Mouse (Mus musculus): Measurements from ENCODE around the gene Plcd4. TPM values are rescaled to one million over a fixed set of nuclear protein-coding genes. Genes with fewer than 3 reads are reported as not detected.

The Plcd4 gene
- polyA plus RNA-seq, 1 experiment from 2014 or later: 9.3 TPM

DNA sequence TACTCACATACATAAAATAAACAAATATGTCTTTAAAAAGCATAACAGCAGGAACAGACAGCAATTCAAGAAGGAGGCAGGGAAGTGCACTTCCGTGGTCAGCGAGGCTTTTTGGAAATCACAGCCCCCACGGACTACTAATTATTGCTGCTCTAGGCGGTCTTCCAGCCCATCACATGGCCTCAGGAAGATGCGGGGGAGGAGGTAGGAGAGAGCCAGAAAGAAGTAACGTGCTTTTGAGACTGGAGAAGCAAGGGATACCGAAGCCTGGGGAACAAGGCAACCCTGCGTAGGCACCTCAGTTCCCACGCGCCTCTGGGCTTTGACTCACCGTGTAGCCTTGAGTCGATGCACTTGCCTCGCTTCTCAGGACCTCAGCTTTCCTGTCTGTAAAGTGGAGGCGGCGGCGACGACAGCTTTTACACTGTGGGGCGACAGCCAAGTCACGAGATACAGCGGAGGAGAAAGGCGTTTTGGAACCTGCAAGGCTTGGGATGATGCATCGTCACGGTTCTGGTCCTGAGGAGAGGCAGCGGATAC lies 44.6 kb downstream of the Plcd4 start:
- peak overlapping the region; percentile 89 for H3K27ac ChIP-seq (ENCODE audit: low read depth, low read length)
- ATAC-seq: no peak; the same call in 1 of the 2 replicates
- under 1% methylated on average over 24 of the region's 24 CpGs for WGBS

DNA sequence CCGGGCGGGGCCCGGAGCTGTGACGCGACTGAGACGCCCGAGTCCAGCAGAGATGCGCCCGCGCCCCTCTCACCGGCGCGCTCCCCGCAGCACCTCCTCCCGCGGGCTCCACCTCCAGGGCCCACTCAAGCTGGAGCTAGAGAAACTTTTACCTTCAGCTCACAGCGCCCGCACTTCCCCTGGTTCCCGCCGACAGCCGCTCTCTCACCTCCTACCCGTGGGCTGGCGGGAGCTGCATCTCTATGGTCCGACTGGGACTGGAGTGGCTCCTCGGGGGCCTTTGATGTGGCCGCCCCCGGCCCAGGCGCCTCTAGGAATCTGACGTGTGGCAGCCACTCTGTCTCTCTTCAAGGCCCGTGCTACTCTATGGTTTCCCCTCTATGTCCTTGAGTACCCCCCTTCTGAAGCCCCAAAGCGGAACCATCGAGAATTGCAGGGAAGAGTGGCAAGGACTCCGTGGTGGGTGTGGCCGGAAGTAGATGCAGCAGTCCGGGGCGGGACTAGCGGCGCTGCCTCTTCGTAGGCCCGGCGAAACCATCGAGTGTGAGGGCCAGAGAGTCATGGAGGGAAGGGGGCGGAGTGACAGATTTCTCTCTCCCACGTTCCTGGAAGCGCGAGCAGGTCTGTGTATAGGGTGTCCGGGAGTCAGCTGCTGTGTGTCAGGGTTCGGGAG lies 45.2 kb downstream of the Plcd4 start, which contains the start of the genes Zfp142 and Bcs1l:
TSS of gene Zfp142 (minus strand) at position 474 of the 673 bp plus-strand sequence.
TSS of gene Bcs1l (plus strand) at position 517 of the 673 bp plus-strand sequence.
- peak within 1 kb of the TSS; percentile 88 for H3K4me2 ChIP-seq (ENCODE audit: low read length)
- H3K9ac ChIP-seq (ENCODE audit: low read depth, low read length): peak within 1 kb of the TSS; percentile 83
- peak; percentile 99 for ATAC-seq
- H3K9me3 ChIP-seq (ENCODE audit: control insufficient read depth, low read length): no peaks in the 10 kb centered on the region
- H3K27ac ChIP-seq (ENCODE audit: low read depth, low read length): peak within 1 kb of the TSS; percentile 89
- under 1% methylated on average over 48 of the region's 48 CpGs for WGBS
- H3K4me3 ChIP-seq (ENCODE audit: low read length): peak within 1 kb of the TSS; percentile 92
- no peaks in the 10 kb centered on the region for H3K27me3 ChIP-seq (replicated peaks; ENCODE audit: control insufficient read depth, insufficient read depth, low read length)
- peaks cover 25% of the 10 kb centered on the region for H3K4me1 ChIP-seq (ENCODE audit: control insufficient read depth, insufficient read depth, low read depth, low read length)
- H3K36me3 ChIP-seq (ENCODE audit: control insufficient read depth, insufficient read depth, low read length): peaks cover 20% of the 10 kb centered on the region

More for the DNA sequence above, 44.6 kb downstream of the Plcd4 start:
- Histone ChIP-seq H3K36me3 (ENCODE audit: control insufficient read depth, insufficient read depth, low read length) (peaks cover 20% of the 10 kb centered on the region), H3K4me3 (ENCODE audit: low read length) (peak overlapping the region; percentile 92), H3K4me1 (ENCODE audit: control insufficient read depth, insufficient read depth, low read depth, low read length) (peaks cover 25% of the 10 kb centered on the region), H3K9ac (ENCODE audit: low read depth, low read length) (peak overlapping the region; percentile 82), H3K9me3 (ENCODE audit: control insufficient read depth, low read length) (no peaks in the 10 kb centered on the region), H3K27me3 (replicated peaks; ENCODE audit: control insufficient read depth, insufficient read depth, low read length) (no peaks in the 10 kb centered on the region), H3K4me2 (ENCODE audit: low read length) (peak overlapping the region; percentile 88)

- H3K36me3 ChIP-seq (ENCODE audit: control insufficient read depth, insufficient read depth, low read length): peaks cover 45% of the 10 kb centered on the region
- ATAC-seq: no peak
- H3K27me3 ChIP-seq (replicated peaks; ENCODE audit: control insufficient read depth, insufficient read depth, low read length): no peaks in the 10 kb centered on the region
- H3K4me1 ChIP-seq (ENCODE audit: control insufficient read depth, insufficient read depth, low read depth, low read length): no peaks in the 10 kb centered on the region; the same call in none of the 2 replicates
- no peaks in the 10 kb centered on the region for H3K9me3 ChIP-seq (ENCODE audit: control insufficient read depth, low read length)
- no peak overlapping the region for H3K9ac ChIP-seq (ENCODE audit: low read depth, low read length)
- no peak overlapping the region for H3K4me2 ChIP-seq (ENCODE audit: low read length)
- 93% methylated on average over 8 of the region's 8 CpGs for WGBS
- H3K27ac ChIP-seq (ENCODE audit: low read depth, low read length): no peak overlapping the region
- H3K4me3 ChIP-seq (ENCODE audit: low read length): no peak overlapping the region
Measured at GRCm38 (mm10) chr1:74594434-74594833, 51.7 kb downstream of the Plcd4 start.

DNA sequence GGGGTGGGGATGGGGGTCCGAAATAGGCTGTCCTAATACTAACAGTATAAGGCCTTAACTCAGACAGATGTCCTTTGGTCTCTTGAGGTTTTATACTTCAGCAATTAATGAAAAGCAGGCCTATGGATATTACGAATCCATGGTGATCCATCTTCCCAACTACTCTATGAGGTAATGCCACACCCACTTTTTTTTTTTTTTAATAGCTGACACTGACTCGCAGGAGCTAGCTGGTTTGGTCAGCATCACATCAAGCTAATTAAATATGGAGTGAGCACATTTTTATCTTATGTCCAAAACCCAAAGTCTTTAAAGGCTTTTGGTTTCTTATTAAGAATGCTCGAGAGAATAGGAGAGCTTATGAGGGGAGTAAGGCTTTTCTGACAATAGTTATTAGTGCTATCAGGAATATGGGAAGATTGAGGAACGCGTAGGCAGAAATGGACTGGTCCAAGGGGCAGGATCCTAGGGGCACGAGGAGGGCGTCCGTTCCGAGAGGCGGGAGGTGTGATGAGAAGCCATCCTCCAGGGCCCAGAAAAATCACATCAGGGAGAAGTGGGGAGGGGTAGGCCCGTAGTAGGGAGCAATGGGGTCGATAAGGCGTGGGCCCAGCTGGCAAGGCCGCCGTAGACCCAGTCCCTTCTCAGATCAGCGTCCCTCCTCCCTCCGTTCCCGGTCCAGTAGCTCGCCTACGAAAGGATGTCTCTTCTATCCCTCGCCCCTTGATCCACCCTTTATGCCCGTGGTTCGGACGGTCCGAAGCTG lies 58.0 kb downstream of the Plcd4 start:
- peak overlapping the region; percentile 85 for H3K9ac ChIP-seq (ENCODE audit: low read depth, low read length)
- peak; percentile 80 for ATAC-seq
- WGBS: 10% methylated on average over 23 of the region's 26 CpGs
- H3K9me3 ChIP-seq (ENCODE audit: control insufficient read depth, low read length): no peaks in the 10 kb centered on the region
- peak overlapping the region; percentile 66 for H3K4me2 ChIP-seq (ENCODE audit: low read length)
- H3K4me3 ChIP-seq (ENCODE audit: low read length): peak overlapping the region; percentile 87
- H3K4me1 ChIP-seq (ENCODE audit: control insufficient read depth, insufficient read depth, low read depth, low read length): peaks cover 11% of the 10 kb centered on the region
- peak overlapping the region; percentile 77 for H3K27ac ChIP-seq (ENCODE audit: low read depth, low read length)
- H3K27me3 ChIP-seq (replicated peaks; ENCODE audit: control insufficient read depth, insufficient read depth, low read length): no peaks in the 10 kb centered on the region
- H3K36me3 ChIP-seq (ENCODE audit: control insufficient read depth, insufficient read depth, low read length): peaks cover 11% of the 10 kb centered on the region

DNA sequence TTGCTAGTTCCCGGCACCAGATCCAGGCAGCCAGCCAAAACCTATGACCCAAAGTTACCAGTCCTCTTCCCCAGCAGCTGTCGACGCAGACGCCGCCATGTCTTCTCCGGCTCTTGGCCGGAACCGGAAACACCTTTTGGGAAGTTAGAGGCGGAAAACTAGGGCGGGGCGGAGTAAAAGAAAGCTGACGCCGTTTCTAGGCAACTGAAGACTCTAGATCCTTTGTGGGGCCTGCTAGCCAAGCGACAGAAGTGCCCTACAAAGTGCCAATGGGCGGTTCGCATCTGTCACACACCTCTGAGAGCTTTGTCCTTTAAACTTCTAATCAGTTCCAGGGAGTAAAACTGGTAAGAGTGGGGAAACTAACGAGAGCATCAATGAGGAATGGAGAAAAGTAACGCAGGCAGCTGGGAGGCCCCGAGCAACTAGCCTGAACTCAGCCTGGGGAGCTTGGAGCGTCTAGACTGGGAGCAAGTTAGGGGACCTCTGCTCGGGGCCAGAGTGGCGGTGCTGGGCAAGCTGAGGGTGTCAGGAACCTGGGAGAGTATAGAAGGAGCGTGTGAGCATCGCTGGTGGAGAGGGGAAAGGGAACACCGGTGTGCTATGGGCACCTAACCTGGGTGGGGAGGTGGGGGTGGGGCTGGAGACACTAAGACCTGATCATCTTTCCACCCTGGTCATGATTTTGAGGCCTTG lies 58.7 kb downstream of the Plcd4 start, which contains the start of the genes Rnf25 and Stk36:
TSS of gene Rnf25 (minus strand) at position 131 of the 696 bp plus-strand sequence.
TSS of gene Stk36 (plus strand) at position 179 of the 696 bp plus-strand sequence.
- 7% methylated on average over 25 of the region's 25 CpGs for WGBS
- peak; percentile 94 for ATAC-seq
- H3K9ac ChIP-seq (ENCODE audit: low read depth, low read length): peak within 1 kb of the TSS; percentile 85
- peak within 1 kb of the TSS; percentile 66 for H3K4me2 ChIP-seq (ENCODE audit: low read length)
- no peaks in the 10 kb centered on the region for H3K9me3 ChIP-seq (ENCODE audit: control insufficient read depth, low read length)
- H3K36me3 ChIP-seq (ENCODE audit: control insufficient read depth, insufficient read depth, low read length): peaks cover 9% of the 10 kb centered on the region
- peaks cover 11% of the 10 kb centered on the region for H3K4me1 ChIP-seq (ENCODE audit: control insufficient read depth, insufficient read depth, low read depth, low read length)
- peak within 1 kb of the TSS; percentile 87 for H3K4me3 ChIP-seq (ENCODE audit: low read length)
- H3K27ac ChIP-seq (ENCODE audit: low read depth, low read length): peak within 1 kb of the TSS; percentile 77
- no peaks in the 10 kb centered on the region for H3K27me3 ChIP-seq (replicated peaks; ENCODE audit: control insufficient read depth, insufficient read depth, low read length)

Small RNAs within 50 kb of the gene (microRNA-seq; reads per million reads assigned to microRNA genes)
- gene Gm25035: not detected

Other genes starting within 250 kb of the Plcd4 start
- gene Tmbim1, start 237.3 kb upstream of the Plcd4 start, polyA plus RNA-seq (2015; fragmentation: Nextera tagmentation; extraction: Ambion mirVana): 11.7 and 12.2 TPM in 2 replicates
- gene Catip, start 180.8 kb upstream of the Plcd4 start, polyA plus RNA-seq (2015; fragmentation: Nextera tagmentation; extraction: Ambion mirVana): 2.2 and 2.8 TPM in 2 replicates
- 2.6 and 3.3 TPM in 2 replicates for gene Slc11a1, start 167.7 kb upstream of the Plcd4 start, polyA plus RNA-seq (2015; fragmentation: Nextera tagmentation; extraction: Ambion mirVana)
- 19.0 and 20.0 TPM in 2 replicates for gene Ctdsp1, start 151.4 kb upstream of the Plcd4 start, polyA plus RNA-seq (2015; fragmentation: Nextera tagmentation; extraction: Ambion mirVana)
- 0.19 and 0.22 TPM in 2 replicates for gene Vil1, start 133.5 kb upstream of the Plcd4 start, polyA plus RNA-seq (2015; fragmentation: Nextera tagmentation; extraction: Ambion mirVana)
- 39.7 and 47.0 TPM in 2 replicates for gene Cnot9, start 36.8 kb upstream of the Plcd4 start, polyA plus RNA-seq (2015; fragmentation: Nextera tagmentation; extraction: Ambion mirVana)
- 20.7 and 24.4 TPM in 2 replicates for gene Usp37, start 1.4 kb downstream of the Plcd4 start, polyA plus RNA-seq (2015; fragmentation: Nextera tagmentation; extraction: Ambion mirVana)
- gene Zfp142, start 45.4 kb downstream of the Plcd4 start, polyA plus RNA-seq (2015; fragmentation: Nextera tagmentation; extraction: Ambion mirVana): 6.8 and 8.5 TPM in 2 replicates
- gene Bcs1l, start 45.4 kb downstream of the Plcd4 start, polyA plus RNA-seq (2015; fragmentation: Nextera tagmentation; extraction: Ambion mirVana): 23.0 and 23.7 TPM in 2 replicates
- gene Rnf25, start 58.5 kb downstream of the Plcd4 start, polyA plus RNA-seq (2015; fragmentation: Nextera tagmentation; extraction: Ambion mirVana): 46.8 and 48.5 TPM in 2 replicates
- 17.6 and 17.7 TPM in 2 replicates for gene Stk36, start 58.6 kb downstream of the Plcd4 start, polyA plus RNA-seq (2015; fragmentation: Nextera tagmentation; extraction: Ambion mirVana)
- gene Ttll4, start 118.9 kb downstream of the Plcd4 start, polyA plus RNA-seq (2015; fragmentation: Nextera tagmentation; extraction: Ambion mirVana): 5.3 and 8.8 TPM in 2 replicates
- 2.4 and 3.5 TPM in 2 replicates for gene Cyp27a1, start 170.7 kb downstream of the Plcd4 start, polyA plus RNA-seq (2015; fragmentation: Nextera tagmentation; extraction: Ambion mirVana)
- gene Prkag3, start 206.3 kb downstream of the Plcd4 start, polyA plus RNA-seq (2015; fragmentation: Nextera tagmentation; extraction: Ambion mirVana): 0.13 and 0.36 TPM in 2 replicates
- 4.9 and 6.1 TPM in 2 replicates for gene Wnt6, start 229.0 kb downstream of the Plcd4 start, polyA plus RNA-seq (2015; fragmentation: Nextera tagmentation; extraction: Ambion mirVana)
- 0.40 TPM in 2 replicates for gene Wnt10a, start 248.6 kb downstream of the Plcd4 start, polyA plus RNA-seq (2015; fragmentation: Nextera tagmentation; extraction: Ambion mirVana)